Mouse (Mus musculus): ENCODE data around the gene Tspan32. TPM values are rescaled to one million over a fixed set of nuclear protein-coding genes. Genes with fewer than 3 reads are reported as not detected.

Gene Tspan32
- polyA plus RNA-seq, 1 experiment from 2014 or later: 2.9 TPM

- whole genome bisulfite sequencing: 94% methylated on average over 4 of the region's 4 CpGs
- peaks cover 21% of the 10 kb centered on the region for H3K4me1 ChIP-seq (ENCODE audit: control insufficient read depth, insufficient read depth, low read length)
Measured at GRCm38 (mm10) chr7:143037306-143037705, 32.5 kb downstream of the Tspan32 start.

GRCm38 (mm10) chr7:143038174-143038931 is 33.5 kb downstream of the Tspan32 start:
- H3K27me3 ChIP-seq (ENCODE audit: control insufficient read depth, insufficient read depth, low read length): no peaks in the 10 kb centered on the region
- no peak overlapping the region for H3K4me3 ChIP-seq (ENCODE audit: low read length)
- ATAC-seq (replicated peaks; ENCODE audit: extremely low read depth, insufficient read depth, low FRiP score): no peak
- 89% methylated on average over 3 of the region's 3 CpGs for WGBS
- no peaks in the 10 kb centered on the region for H3K9me3 ChIP-seq (replicated peaks; ENCODE audit: control insufficient read depth, low read length)
- H3K9ac ChIP-seq (ENCODE audit: low read length): no peak overlapping the region
- peaks cover 3% of the 10 kb centered on the region; the same call in 1 of the 2 replicates for H3K36me3 ChIP-seq (ENCODE audit: control insufficient read depth, insufficient read depth)
- H3K4me1 ChIP-seq (ENCODE audit: control insufficient read depth, insufficient read depth, low read length): peaks cover 27% of the 10 kb centered on the region
- no peak overlapping the region for H3K27ac ChIP-seq (ENCODE audit: low read length)
- H3K4me2 ChIP-seq (ENCODE audit: low read depth, low read length): no peak overlapping the region

More at GRCm38 (mm10) chr7:143037306-143037705, 32.5 kb downstream of the Tspan32 start:
- ATAC-seq (replicated peaks; ENCODE audit: extremely low read depth, insufficient read depth, low FRiP score): no peak
- no peak overlapping the region for H3K4me2 ChIP-seq (ENCODE audit: low read depth, low read length)
- peaks cover 3% of the 10 kb centered on the region; the same call in 1 of the 2 replicates for H3K36me3 ChIP-seq (ENCODE audit: control insufficient read depth, insufficient read depth)
- H3K4me3 ChIP-seq (ENCODE audit: low read length): no peak overlapping the region
- no peak overlapping the region for H3K27ac ChIP-seq (ENCODE audit: low read length)
- H3K9ac ChIP-seq (ENCODE audit: low read length): no peak overlapping the region
- no peaks in the 10 kb centered on the region for H3K9me3 ChIP-seq (replicated peaks; ENCODE audit: control insufficient read depth, low read length)
- H3K27me3 ChIP-seq (ENCODE audit: control insufficient read depth, insufficient read depth, low read length): no peaks in the 10 kb centered on the region

- Histone ChIP-seq H3K27ac (ENCODE audit: low read length) (no peak overlapping the region), H3K9ac (ENCODE audit: low read length) (no peak overlapping the region), H3K36me3 (ENCODE audit: control insufficient read depth, insufficient read depth) (no peaks in the 10 kb centered on the region), H3K4me3 (ENCODE audit: low read length) (no peak overlapping the region), H3K9me3 (replicated peaks; ENCODE audit: control insufficient read depth, low read length) (peaks cover 5% of the 10 kb centered on the region), H3K27me3 (ENCODE audit: control insufficient read depth, insufficient read depth, low read length) (no peaks in the 10 kb centered on the region), H3K4me2 (ENCODE audit: low read depth, low read length) (no peak overlapping the region), H3K4me1 (ENCODE audit: control insufficient read depth, insufficient read depth, low read length) (peaks cover 23% of the 10 kb centered on the region)
- 97% methylated on average over 3 of the region's 3 CpGs for WGBS
- no peak for ATAC-seq (replicated peaks; ENCODE audit: extremely low read depth, insufficient read depth, low FRiP score)
Measured at GRCm38 (mm10) chr7:143040561-143040960, 35.7 kb downstream of the Tspan32 start.

- Histone ChIP-seq H3K4me2 (ENCODE audit: low read depth, low read length) (no peak overlapping the region), H3K4me3 (ENCODE audit: low read length) (no peak overlapping the region), H3K9ac (ENCODE audit: low read length) (no peak overlapping the region), H3K36me3 (ENCODE audit: control insufficient read depth, insufficient read depth) (no peaks in the 10 kb centered on the region), H3K27me3 (ENCODE audit: control insufficient read depth, insufficient read depth, low read length) (no peaks in the 10 kb centered on the region), H3K4me1 (ENCODE audit: control insufficient read depth, insufficient read depth, low read length) (peaks cover 23% of the 10 kb centered on the region), H3K27ac (ENCODE audit: low read length) (peak overlapping the region; percentile 79), H3K9me3 (replicated peaks; ENCODE audit: control insufficient read depth, low read length) (peaks cover 5% of the 10 kb centered on the region)
- peak; percentile 5; the same call in 1 of the 2 replicates for ATAC-seq (replicated peaks; ENCODE audit: extremely low read depth, insufficient read depth, low FRiP score)
- 47% methylated on average over 3 of the region's 3 CpGs for WGBS
Measured at GRCm38 (mm10) chr7:143041138-143041822, 36.4 kb downstream of the Tspan32 start.

- peak overlapping the region; percentile 16; the same call in 1 of the 2 replicates for H3K9ac ChIP-seq (ENCODE audit: low read length)
- WGBS: 23% methylated on average over 3 of the region's 3 CpGs
- H3K9me3 ChIP-seq (replicated peaks; ENCODE audit: control insufficient read depth, low read length): peaks cover 5% of the 10 kb centered on the region
- H3K27ac ChIP-seq (ENCODE audit: low read length): peak overlapping the region; percentile 79
- ATAC-seq (replicated peaks; ENCODE audit: extremely low read depth, insufficient read depth, low FRiP score): peak; percentile 88
- no peaks in the 10 kb centered on the region for H3K27me3 ChIP-seq (ENCODE audit: control insufficient read depth, insufficient read depth, low read length)
- peaks cover 23% of the 10 kb centered on the region for H3K4me1 ChIP-seq (ENCODE audit: control insufficient read depth, insufficient read depth, low read length)
- H3K36me3 ChIP-seq (ENCODE audit: control insufficient read depth, insufficient read depth): no peaks in the 10 kb centered on the region
- H3K4me3 ChIP-seq (ENCODE audit: low read length): no peak overlapping the region
- no peak overlapping the region for H3K4me2 ChIP-seq (ENCODE audit: low read depth, low read length)
Measured at GRCm38 (mm10) chr7:143042089-143042488, 37.2 kb downstream of the Tspan32 start.

GRCm38 (mm10) chr7:143042897-143043300 is 38.1 kb downstream of the Tspan32 start:
- H3K4me1 ChIP-seq (ENCODE audit: control insufficient read depth, insufficient read depth, low read length): peaks cover 23% of the 10 kb centered on the region
- H3K4me2 ChIP-seq (ENCODE audit: low read depth, low read length): no peak overlapping the region
- H3K36me3 ChIP-seq (ENCODE audit: control insufficient read depth, insufficient read depth): no peaks in the 10 kb centered on the region
- H3K4me3 ChIP-seq (ENCODE audit: low read length): no peak overlapping the region
- H3K9me3 ChIP-seq (replicated peaks; ENCODE audit: control insufficient read depth, low read length): peaks cover 5% of the 10 kb centered on the region
- WGBS: 70% methylated on average over 3 of the region's 3 CpGs
- ATAC-seq (replicated peaks; ENCODE audit: extremely low read depth, insufficient read depth, low FRiP score): no peak
- H3K27me3 ChIP-seq (ENCODE audit: control insufficient read depth, insufficient read depth, low read length): no peaks in the 10 kb centered on the region
- H3K27ac ChIP-seq (ENCODE audit: low read length): peak overlapping the region; percentile 79
- no peak overlapping the region; the same call in 1 of the 2 replicates for H3K9ac ChIP-seq (ENCODE audit: low read length)

- Histone ChIP-seq H3K9me3 (replicated peaks; ENCODE audit: control insufficient read depth, low read length) (peaks cover 5% of the 10 kb centered on the region), H3K9ac (ENCODE audit: low read length) (no peak overlapping the region), H3K4me3 (ENCODE audit: low read length) (no peak overlapping the region), H3K36me3 (ENCODE audit: control insufficient read depth, insufficient read depth) (no peaks in the 10 kb centered on the region), H3K27me3 (ENCODE audit: control insufficient read depth, insufficient read depth, low read length) (no peaks in the 10 kb centered on the region), H3K4me1 (ENCODE audit: control insufficient read depth, insufficient read depth, low read length) (peaks cover 26% of the 10 kb centered on the region), H3K4me2 (ENCODE audit: low read depth, low read length) (no peak overlapping the region), H3K27ac (ENCODE audit: low read length) (no peak overlapping the region)
- no peak for ATAC-seq (replicated peaks; ENCODE audit: extremely low read depth, insufficient read depth, low FRiP score)
- WGBS: 79% methylated on average over 2 of the region's 2 CpGs
Measured at GRCm38 (mm10) chr7:143044049-143044825, 39.4 kb downstream of the Tspan32 start.

GRCm38 (mm10) chr7:143044826-143045206 is 40.0 kb downstream of the Tspan32 start:
- H3K9ac ChIP-seq (ENCODE audit: low read length): no peak overlapping the region
- no peak for ATAC-seq (replicated peaks; ENCODE audit: extremely low read depth, insufficient read depth, low FRiP score)
- no peak overlapping the region for H3K4me3 ChIP-seq (ENCODE audit: low read length)
- H3K4me1 ChIP-seq (ENCODE audit: control insufficient read depth, insufficient read depth, low read length): peaks cover 32% of the 10 kb centered on the region
- no peak overlapping the region for H3K4me2 ChIP-seq (ENCODE audit: low read depth, low read length)
- peaks cover 5% of the 10 kb centered on the region for H3K9me3 ChIP-seq (replicated peaks; ENCODE audit: control insufficient read depth, low read length)
- H3K27me3 ChIP-seq (ENCODE audit: control insufficient read depth, insufficient read depth, low read length): no peaks in the 10 kb centered on the region
- H3K36me3 ChIP-seq (ENCODE audit: control insufficient read depth, insufficient read depth): no peaks in the 10 kb centered on the region
- H3K27ac ChIP-seq (ENCODE audit: low read length): no peak overlapping the region
